ENCODE assay signal across 29 mouse cellular contexts in the genomic region with DNA sequence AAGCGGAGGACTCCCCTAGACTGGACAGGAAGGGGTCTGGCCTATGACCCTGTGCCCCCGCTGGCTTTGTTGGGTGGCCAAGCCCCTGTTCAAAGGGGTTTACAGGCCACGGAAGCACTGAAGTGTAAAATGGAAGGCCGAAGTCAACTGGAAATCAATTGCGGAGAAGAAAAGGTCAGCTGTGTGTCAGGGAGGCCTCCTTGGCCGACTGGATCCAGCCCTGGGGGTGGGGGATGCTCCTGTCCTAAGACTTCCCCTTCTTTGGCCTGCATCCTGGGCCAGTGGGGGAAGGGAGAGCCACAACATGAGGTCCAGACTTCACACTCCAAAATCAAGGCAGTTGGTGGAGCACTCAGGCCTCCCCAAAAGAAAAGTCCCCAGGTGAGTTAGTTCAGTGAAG.
DNase-seq lines count a peak whose midpoint lies in the region; ATAC-seq and TF ChIP-seq lines count a peak whose summit lies in the region.
"Had no signal": no experiment of that assay in that cellular context is flagged by ENCODE, and none has a peak within 500 bp of the region (broad histone marks: within the 10 kb centered on the region; RNA-seq: fewer than 3 reads in every experiment).

No protein-coding gene starts in this region.

- DNase-seq in hindbrain, embryonic 10.5 days (ENCODE audit: low spot score), result peak; percentile 68
- DNase-seq in kidney, postnatal 0 days (ENCODE audit: low spot score), result peak; percentile 7
- DNase-seq in kidney, adult 18-20 months, result no peak
- peak; percentile 52 for DNase-seq in embryo, embryonic 11 days
- DNase-seq in retina, postnatal 1 day, result peak; percentile 10
- DNase-seq in layer of hippocampus, postnatal 14 days (ENCODE audit: low spot score in 2 of 2), result no peak
- DNase-seq: adrenal gland, postnatal 14 days; cerebellum, adult 11 months; cerebellum, adult 9-10 months; gastrocnemius, adult 2 months; gastrocnemius, postnatal 36 days; heart, adult 2 months; kidney, postnatal 10 days; layer of hippocampus, postnatal 36 days; liver; lung, adult 2 months; lung, postnatal 10 days; right cerebral cortex, postnatal 14 days had no signal

- WGBS in hindbrain, embryonic 10.5 days, result 6% methylated on average over 6 of the region's 6 CpGs
- WGBS in hindbrain, embryonic 12.5 days, result 9% methylated on average over 6 of the region's 6 CpGs
- 12% methylated on average over 6 of the region's 6 CpGs for WGBS in kidney, postnatal 0 days

- no peaks in the 10 kb centered on the region for H3K27me3 ChIP-seq in hindbrain, embryonic 10.5 days (ENCODE audit: insufficient read depth, poor library complexity, severe bottlenecking)
- H3K27me3 ChIP-seq in hindbrain, embryonic 12.5 days, result no peaks in the 10 kb centered on the region
- no peaks in the 10 kb centered on the region for H3K27me3 ChIP-seq in kidney, postnatal 0 days (ENCODE audit: insufficient read depth, low read length)
- H3K27me3 ChIP-seq: embryonic facial prominence, embryonic 12.5 days; heart, embryonic 12.5 days; hindbrain, embryonic 13.5 days; neural tube, embryonic 12.5 days had no signal

- no peak overlapping the region for H3K4me2 ChIP-seq in hindbrain, embryonic 12.5 days (replicated peaks)
- no peak overlapping the region for H3K4me2 ChIP-seq in kidney, postnatal 0 days (ENCODE audit: low read length)
- H3K4me2 ChIP-seq: embryonic facial prominence, embryonic 12.5 days; heart, embryonic 12.5 days; hindbrain, embryonic 13.5 days; neural tube, embryonic 12.5 days had no signal

- no peak for ATAC-seq in hindbrain, embryonic 12.5 days (ENCODE audit: low FRiP score)
- no peak for ATAC-seq in kidney, postnatal 0 days (replicated peaks; ENCODE audit: low FRiP score, low read depth)
- ATAC-seq: forebrain, embryonic 16.5 days; intestine, postnatal 0 days; midbrain, embryonic 16.5 days had no signal

- H3K9me3 ChIP-seq in hindbrain, embryonic 10.5 days, result no peaks in the 10 kb centered on the region
- no peaks in the 10 kb centered on the region for H3K9me3 ChIP-seq in hindbrain, embryonic 12.5 days (replicated peaks)
- H3K9me3 ChIP-seq in kidney, postnatal 0 days (replicated peaks; ENCODE audit: low read length), result no peaks in the 10 kb centered on the region
- H3K9me3 ChIP-seq: embryonic facial prominence, embryonic 12.5 days; heart, embryonic 12.5 days; hindbrain, embryonic 13.5 days; neural tube, embryonic 12.5 days had no signal

- no peaks in the 10 kb centered on the region for H3K36me3 ChIP-seq in hindbrain, embryonic 10.5 days
- no peaks in the 10 kb centered on the region for H3K36me3 ChIP-seq in hindbrain, embryonic 12.5 days
- H3K36me3 ChIP-seq in kidney, postnatal 0 days (ENCODE audit: insufficient read depth, low read length), result no peaks in the 10 kb centered on the region
- H3K36me3 ChIP-seq: embryonic facial prominence, embryonic 12.5 days; heart, embryonic 12.5 days; hindbrain, embryonic 13.5 days; neural tube, embryonic 12.5 days had no signal

- peaks cover 39% of the 10 kb centered on the region for H3K4me1 ChIP-seq in hindbrain, embryonic 10.5 days (replicated peaks)
- no peaks in the 10 kb centered on the region; the same call in 1 of the 2 replicates for H3K4me1 ChIP-seq in hindbrain, embryonic 12.5 days
- peaks cover 3% of the 10 kb centered on the region; the same call in 1 of the 2 replicates for H3K4me1 ChIP-seq in kidney, postnatal 0 days (replicated peaks; ENCODE audit: insufficient read depth, low read length)
- H3K4me1 ChIP-seq: embryonic facial prominence, embryonic 12.5 days; neural tube, embryonic 12.5 days had no signal

- H3K4me3 ChIP-seq in hindbrain, embryonic 10.5 days, result no peak overlapping the region
- H3K4me3 ChIP-seq in hindbrain, embryonic 12.5 days, result no peak overlapping the region
- H3K4me3 ChIP-seq in kidney, postnatal 0 days (replicated peaks; ENCODE audit: low read depth, low read length), result no peak overlapping the region
- H3K4me3 ChIP-seq: embryonic facial prominence, embryonic 12.5 days; gastrocnemius, adult 2 months; heart, adult 2 months; heart, embryonic 12.5 days; hindbrain, embryonic 13.5 days; layer of hippocampus, adult 2 months; neural tube, embryonic 12.5 days had no signal

- no peak for TF ChIP-seq CTCF in kidney, postnatal 0 days (IDR thresholded peaks at IDR 0.05; ENCODE audit: low read depth)

- H3K27ac ChIP-seq in hindbrain, embryonic 10.5 days, result no peak overlapping the region
- H3K27ac ChIP-seq in hindbrain, embryonic 12.5 days, result no peak overlapping the region
- H3K27ac ChIP-seq in kidney, postnatal 0 days, result no peak overlapping the region
- H3K27ac ChIP-seq: embryonic facial prominence, embryonic 12.5 days; gastrocnemius, adult 2 months; heart, adult 2 months; hindbrain, embryonic 13.5 days; layer of hippocampus, adult 2 months; liver, embryonic 14.5 days; macrophage; neural tube, embryonic 12.5 days had no signal

- no peak overlapping the region for H3K9ac ChIP-seq in hindbrain, embryonic 12.5 days
- H3K9ac ChIP-seq in kidney, postnatal 0 days (ENCODE audit: low read depth, low read length), result no peak overlapping the region
- H3K9ac ChIP-seq: embryonic facial prominence, embryonic 12.5 days; heart, embryonic 12.5 days; hindbrain, embryonic 13.5 days; liver, embryonic 14.5 days; neural tube, embryonic 12.5 days had no signal

Comparison
In these comparisons a context has a peak if more than half of its experiments do, and no peak if none do; other contexts are left out.
1. DNase-seq: peak in hindbrain, embryonic 10.5 days (single experiment), kidney, postnatal 0 days (single experiment), embryo, embryonic 11 days (single experiment) and retina, postnatal 1 day (single experiment); none in kidney, adult 18-20 months (single experiment) and layer of hippocampus, postnatal 14 days (0 of 2).